Mouse (Mus musculus) ES-Bruce4 (cell line): ENCODE measurements around the gene Mymk.

Source experiments
- CTCF ChIP-seq: IDR thresholded peaks from one replicate; pipeline ENCODE4 v1.8.1; 2011; ENCODE audit warnings: low read depth, low read length
- EP300 ChIP-seq: IDR thresholded peaks from 2 replicates; pipeline ENCODE4 v1.6.1; 2011; ENCODE audit warnings: low read depth, low read length; ENCODE audit not compliant: insufficient read depth
- POLR2A ChIP-seq: IDR thresholded peaks from one replicate; pipeline ENCODE4 v1.8.1; 2011; ENCODE audit warnings: low read length; ENCODE audit not compliant: insufficient read depth

DNA sequence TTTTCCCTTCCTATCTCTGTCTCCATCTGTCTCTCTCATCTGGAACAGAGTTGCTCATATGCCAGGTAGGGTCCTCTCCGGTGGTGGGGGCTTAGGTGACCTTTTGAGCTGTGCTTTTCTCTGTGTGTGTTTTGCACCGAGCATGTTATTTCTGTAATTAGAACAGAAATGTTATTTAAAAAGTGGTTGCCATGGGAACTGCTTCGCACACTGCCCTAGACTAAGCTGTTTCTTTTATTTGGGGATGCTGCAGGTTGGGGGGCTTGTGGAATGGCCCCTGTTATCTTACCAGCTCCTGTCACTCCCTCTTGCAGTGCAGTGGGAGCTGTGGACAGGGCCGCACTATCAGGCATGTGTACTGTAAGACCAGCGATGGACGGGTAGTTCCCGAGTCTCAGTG lies 31.6 kb upstream of the Mymk start:
- TF ChIP-seq EP300: no peak
- no peak for TF ChIP-seq CTCF
- no peak for TF ChIP-seq POLR2A
